Mouse (Mus musculus) testis, adult 10 weeks (tissue): ENCODE data around the gene Serpinb9b. TPM values are rescaled to one million over a fixed set of nuclear protein-coding genes. Genes with fewer than 3 reads are reported as not detected.

Source experiments
- polyA plus RNA-seq: library from polyadenylated mRNA; stranded (reverse); fragments of 350-450 nt; fragmentation: Illumina TruSeq; extraction: RNeasy Lipid Tissue Mini Kit (QIAGEN cat#74804); gene quantifications from one replicate; pipeline ENCODE4 v1.2.3, GENCODE M21; 2014; ENCODE audit warnings: low read depth, low replicate concordance

Gene Serpinb9b
- 0.25 TPM for polyA plus RNA-seq

DNA sequence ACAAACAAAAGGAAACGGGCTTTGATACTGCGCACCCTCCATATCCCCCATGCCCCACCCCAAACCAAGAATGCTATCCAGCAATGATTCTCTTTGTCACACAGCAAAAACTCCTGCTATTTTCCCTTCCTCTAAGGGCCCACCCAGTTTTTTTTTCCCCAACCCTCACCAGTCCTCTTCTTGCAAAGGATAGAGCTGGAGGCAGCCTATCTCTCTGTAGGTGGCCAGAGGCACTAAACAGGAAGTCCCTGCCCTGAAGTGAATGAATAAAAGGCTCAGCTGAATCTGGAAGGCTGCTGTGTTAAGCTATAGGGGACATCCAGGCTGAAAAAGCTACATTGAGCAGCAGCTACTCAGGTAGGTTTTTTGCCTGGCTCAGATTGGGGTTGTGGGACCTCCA lies at the start of gene Serpinb9b:
TSS of gene Serpinb9b (plus strand) at position 173 of the 400 bp plus-strand sequence.

DNA sequence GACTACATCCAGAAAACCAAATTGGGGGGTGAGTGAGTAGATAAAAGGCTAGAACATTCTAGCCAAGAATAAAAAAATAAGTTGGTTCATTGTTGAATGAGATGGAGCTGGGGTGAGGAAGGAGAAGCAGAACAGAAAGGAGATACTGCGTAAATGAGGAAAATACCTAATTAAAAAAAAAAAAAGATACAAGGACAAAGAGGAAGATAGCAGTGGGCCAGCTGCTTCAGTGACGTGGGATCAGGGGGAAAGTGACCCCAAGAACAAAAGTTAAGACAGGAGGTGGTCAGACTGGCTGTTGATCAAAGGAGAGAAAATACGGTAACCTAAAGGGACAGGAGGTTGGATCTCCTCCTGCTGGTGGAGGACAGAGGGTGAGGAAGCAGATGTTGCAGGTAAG lies 24.3 kb upstream of the Serpinb9b start, which contains the start of gene Serpinb9:
TSS of gene Serpinb9 (plus strand) at position 301 of the 400 bp plus-strand sequence.

GRCm38 (mm10) chr13:33078056-33078705 lies 51.0 kb downstream of the Serpinb9b start, which contains the start of gene Serpinb1b:
Serpinb1b (plus strand) TSS chr13:33078575.

Other genes with a start within 250 kb of the Serpinb9b start
- gene Mylk4, start 243.5 kb upstream of the Serpinb9b start, polyA plus RNA-seq = 1.6 TPM
- gene Wrnip1, start 225.4 kb upstream of the Serpinb9b start, polyA plus RNA-seq = 3.3 TPM
- not detected for gene D930007J09Rik, start 224.6 kb upstream of the Serpinb9b start, polyA plus RNA-seq
- gene Serpinb1a, start 176.2 kb upstream of the Serpinb9b start, polyA plus RNA-seq = 9.3 TPM
- gene Serpinb1c, start 129.2 kb upstream of the Serpinb9b start, polyA plus RNA-seq = not detected
- gene Serpinb6b, start 62.2 kb upstream of the Serpinb9b start, polyA plus RNA-seq = 3.7 TPM
- 7.1 TPM for gene Serpinb9, start 24.2 kb upstream of the Serpinb9b start, polyA plus RNA-seq
- 0.32 TPM for gene Serpinb1b, start 51.2 kb downstream of the Serpinb9b start, polyA plus RNA-seq
- gene Serpinb9c, start 132.3 kb downstream of the Serpinb9b start, polyA plus RNA-seq = not detected
- 0.39 TPM for gene Serpinb9d, start 165.5 kb downstream of the Serpinb9b start, polyA plus RNA-seq
- not detected for gene Serpinb9e, start 222.2 kb downstream of the Serpinb9b start, polyA plus RNA-seq